Mouse (Mus musculus) fat pad, adult 2 months (tissue): ENCODE results near the gene Tbx3.

Experiments used
- DNase-seq: peaks from one replicate; pipeline ENCODE4 v3.0.0-alpha.2; 2011; ENCODE audit warnings: low read depth, low spot score; ENCODE audit errors: extremely low read depth

The Tbx3 gene

DNA sequence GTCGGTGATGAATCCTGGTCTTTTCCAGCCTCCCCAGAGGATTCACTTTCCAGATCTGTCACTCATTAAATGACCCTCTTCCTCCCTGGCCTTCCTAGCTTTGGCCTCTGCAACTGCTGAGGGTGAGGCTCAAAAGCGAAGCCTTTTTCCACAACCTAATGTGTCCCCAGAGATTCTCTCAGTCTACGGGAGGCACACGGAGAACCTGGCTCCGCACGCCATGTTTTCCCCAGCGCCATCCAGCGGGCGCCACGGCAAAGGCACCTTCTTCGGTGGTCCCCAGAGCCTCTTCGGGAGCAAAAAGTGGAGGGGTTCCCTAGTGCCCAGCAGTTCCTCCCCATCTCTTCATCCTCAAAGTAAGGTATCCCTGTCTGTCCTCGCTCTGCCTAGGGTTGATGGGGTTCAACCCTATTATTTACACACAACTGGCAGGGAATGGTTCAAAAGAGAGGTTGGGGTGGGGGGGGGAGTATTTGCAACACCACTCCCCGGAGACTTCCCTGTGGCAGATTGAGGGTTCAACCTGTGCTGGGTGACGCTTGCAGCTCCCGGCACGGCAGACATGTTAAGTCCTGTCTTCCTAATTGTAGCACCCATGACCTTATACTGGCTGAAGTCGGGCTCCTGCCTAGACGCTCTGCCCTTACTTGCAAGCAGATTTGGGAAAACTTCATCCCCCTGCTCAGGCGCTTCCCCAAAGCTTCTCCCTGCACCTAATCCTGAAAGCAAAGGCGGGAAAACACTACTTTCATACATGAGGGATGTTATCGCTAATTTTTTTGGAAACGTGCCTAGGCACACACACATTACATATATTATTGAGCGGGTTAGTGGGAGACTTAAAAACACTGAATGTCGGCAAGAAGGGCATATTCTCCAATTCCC is 9.7 kb upstream of the Tbx3 start:
- DNase-seq, result no peak

GRCm38 (mm10) chr5:119661474-119661873 is 9.0 kb upstream of the Tbx3 start:
- DNase-seq, result no peak

- DNase-seq, result no peak
Observed at GRCm38 (mm10) chr5:119662326-119662725, 8.1 kb upstream of the Tbx3 start.

DNA sequence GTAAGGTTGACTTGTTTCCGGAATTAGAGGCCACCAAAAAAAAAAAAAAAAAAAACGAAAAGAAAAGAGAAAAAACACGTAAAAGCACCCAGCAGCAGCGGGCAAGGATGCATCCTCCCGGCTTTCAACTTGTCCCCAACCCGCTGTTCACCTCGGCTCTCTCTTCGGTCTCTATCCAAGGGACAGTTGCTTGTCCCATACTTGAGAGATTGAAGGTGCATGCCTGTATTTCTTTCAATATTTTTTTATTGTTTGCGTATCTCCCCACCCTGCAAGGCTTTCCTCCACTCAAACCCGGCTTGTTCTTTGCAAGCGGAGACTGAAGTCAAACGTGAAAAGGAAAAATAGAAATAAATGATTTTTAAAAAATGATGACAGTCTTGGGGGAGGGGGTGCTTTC is 7.7 kb upstream of the Tbx3 start:
- no peak for DNase-seq

DNA sequence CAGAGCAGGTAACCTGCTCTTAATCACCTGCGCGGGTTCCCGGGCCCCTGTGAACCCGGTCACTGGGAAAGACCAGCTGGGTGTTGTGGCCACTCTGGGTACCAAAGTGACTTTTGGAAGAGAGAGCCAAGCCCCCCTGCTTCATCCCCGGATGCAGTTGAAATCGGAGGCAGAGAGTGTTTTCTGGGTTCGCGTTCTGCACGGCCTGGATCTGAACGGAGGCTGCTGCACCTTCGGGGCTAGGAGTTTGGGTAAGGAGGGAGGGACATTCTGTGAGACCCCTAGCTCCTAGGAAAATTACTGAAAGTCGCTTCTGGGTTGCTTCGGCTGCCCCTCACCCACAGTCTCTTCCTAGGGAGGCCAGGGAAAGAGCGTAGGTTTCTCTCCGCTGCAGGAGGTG is 7.2 kb upstream of the Tbx3 start:
- DNase-seq, result no peak

GRCm38 (mm10) chr5:119663747-119664146 is 6.7 kb upstream of the Tbx3 start:
- no peak for DNase-seq

GRCm38 (mm10) chr5:119665739-119666138 is 4.7 kb upstream of the Tbx3 start:
- no peak for DNase-seq

- no peak for DNase-seq
Observed at GRCm38 (mm10) chr5:119667356-119667940, 3.0 kb upstream of the Tbx3 start.

DNA sequence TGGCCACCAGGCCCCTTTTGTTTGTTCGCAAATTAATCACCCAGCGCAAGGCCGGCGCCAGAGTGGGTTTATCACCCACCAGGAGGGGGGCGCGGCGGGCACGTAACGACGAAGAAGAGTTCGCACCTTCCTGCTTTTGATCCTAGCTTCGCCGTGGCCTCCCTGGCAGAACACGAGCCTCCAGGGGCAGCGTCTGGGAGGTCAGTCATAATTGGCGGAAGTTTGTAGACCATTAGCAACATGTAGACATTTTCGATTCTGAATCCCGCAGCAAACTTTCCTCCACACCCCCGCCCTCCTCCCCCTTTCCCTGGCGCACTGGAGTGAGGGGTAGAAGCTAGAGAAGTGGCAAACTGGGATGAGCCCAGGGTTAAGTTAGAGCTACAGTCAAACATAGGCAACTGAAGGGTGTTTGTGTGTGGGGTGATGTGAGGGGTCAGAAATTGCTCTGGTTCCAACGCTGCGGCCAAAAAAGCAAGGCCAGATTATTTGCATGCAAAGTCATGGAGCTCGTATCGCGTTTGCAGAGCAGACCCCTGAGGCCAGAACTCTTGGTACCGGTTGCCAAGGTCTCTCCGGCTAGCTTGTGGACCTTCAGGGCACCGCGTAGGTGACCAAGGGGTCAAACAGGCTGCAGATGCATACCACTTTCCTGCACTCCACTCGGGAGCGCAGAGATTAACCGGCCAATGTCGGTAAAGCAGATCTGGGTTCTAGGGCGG is 2.1 kb upstream of the Tbx3 start:
- no peak for DNase-seq

DNA sequence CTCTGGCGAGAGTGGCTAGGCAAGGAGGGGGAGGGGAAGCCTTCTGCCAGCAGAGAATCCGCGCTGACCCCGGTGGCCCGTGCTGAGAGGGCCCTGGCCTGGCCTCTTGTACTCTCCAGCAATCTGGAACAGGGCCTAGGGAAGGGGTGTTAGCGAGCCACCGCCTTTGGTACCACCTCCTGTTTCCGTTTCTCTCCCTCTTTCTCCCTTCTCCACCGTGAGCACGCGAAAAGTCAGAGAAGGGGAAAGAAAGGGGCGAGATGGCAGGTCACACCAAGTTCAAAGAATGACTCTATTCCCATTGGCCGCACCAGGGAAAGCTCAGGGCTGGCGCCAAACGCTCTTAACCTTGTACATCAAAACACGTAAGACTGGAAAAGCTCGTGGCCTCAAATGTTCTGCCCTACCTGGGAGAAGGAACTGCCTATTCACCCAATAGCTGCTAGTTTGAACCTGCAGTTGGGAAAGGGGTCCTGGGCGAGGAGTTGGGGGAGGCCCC is 1.5 kb upstream of the Tbx3 start:
- no peak for DNase-seq

DNA sequence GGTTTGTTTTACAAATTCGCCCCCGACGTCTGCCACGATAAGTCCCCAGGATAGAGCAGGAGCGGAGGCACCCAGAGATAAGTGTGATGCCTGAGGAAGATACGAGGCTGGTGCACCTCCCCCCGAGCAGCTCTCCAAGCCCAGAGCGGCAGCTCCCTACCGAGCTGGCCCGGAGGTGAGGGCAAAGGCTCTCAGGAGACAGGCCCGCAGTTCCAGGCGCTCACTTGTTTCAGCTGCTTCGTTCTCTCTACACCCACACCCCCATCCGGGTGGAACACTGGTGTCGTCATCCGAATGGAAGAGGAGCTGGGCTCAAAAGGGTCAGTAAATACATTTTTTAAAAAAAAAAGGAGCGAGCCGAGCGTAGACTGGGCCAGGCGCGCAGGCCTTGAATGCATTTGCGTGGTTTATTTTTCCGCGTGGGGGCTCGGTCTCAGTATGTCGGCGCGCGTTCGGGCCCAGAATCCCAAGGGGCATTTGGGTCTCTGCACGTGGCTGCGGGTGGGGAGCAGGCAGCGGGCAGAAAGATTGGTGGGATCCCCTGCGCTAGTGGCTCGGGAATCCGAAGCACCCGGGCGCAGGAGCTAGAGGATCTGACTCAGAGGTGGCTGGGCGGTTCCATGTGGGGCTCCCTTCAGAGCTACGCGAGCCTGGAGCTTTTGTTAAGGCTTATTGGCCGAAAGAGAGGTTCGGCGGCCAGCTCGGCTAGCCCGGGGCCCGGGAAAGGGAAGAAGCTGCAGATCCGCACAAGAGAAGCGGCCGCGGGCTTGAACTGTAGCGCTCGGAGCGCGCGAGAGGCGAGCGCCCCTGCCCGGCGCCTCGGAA is 516 bp upstream of the Tbx3 start:
- DNase-seq, result no peak

DNA sequence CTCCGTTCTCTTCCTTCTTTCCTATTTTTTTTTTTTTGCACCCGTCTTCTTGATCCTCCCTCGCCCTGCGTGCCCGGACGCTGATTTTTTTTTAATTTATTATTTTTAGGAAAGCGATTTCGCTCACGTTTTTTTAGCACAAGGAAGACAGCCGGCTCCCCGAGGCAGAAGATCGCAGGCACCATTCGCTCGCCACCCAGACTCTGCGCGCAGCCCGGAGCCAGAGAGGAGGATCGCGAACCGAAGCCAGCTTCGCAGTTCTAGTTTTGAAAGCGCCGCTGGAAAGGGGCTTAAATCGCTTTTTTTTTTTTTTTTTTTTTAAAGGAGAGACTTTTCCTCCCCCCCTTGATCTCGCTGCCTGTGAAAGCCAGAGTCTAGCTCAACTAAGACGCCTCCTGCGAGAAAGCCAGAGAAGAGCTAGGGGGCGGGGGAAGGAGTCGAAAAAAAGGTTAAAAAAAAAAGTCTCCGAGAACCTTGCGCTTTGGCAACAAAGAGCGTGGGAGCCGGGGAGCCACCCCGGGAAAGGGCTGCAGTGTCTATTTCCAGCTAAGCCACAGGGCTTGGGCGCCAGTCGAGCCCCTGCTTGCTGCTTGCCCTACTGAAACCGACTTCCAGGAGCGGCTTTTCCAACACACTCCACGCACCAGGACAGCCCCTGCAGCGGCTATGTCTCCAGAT is 794 bp downstream of the Tbx3 start:
- no peak for DNase-seq

- DNase-seq, result no peak
Observed at GRCm38 (mm10) chr5:119671965-119672347, 1.5 kb downstream of the Tbx3 start.

DNA sequence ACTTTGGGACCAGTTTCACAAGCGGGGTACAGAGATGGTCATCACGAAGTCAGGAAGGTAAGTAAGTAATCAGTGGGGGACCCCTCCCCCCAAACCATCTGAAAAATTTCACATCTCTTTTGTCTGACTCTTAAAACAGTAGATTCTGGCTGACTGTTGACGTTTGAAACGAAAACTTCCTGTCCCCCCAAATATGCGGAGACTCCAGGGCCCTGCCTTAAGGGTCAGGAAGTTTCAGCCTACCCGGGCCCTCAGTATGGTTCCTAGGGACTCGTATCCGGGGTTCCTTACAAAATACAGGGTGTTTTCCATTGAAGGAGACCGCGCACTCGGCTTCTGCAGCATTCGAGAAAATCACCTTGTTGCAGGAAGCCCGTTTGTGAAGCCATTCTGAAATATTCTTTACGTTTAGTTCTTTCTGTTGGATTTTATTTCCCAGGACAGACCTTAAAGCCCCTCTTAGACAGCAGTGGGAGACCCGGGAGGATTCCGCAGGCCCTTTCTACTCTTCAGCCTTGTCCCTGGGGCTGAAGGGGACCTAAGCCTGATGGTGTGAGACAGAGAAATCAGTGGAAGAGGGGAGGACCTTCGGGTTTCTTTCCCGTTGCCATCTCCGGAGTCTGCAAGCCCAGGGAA is 2.0 kb downstream of the Tbx3 start:
- DNase-seq, result no peak

GRCm38 (mm10) chr5:119672984-119673600 is 2.6 kb downstream of the Tbx3 start:
- no peak for DNase-seq

- DNase-seq, result no peak
Observed at GRCm38 (mm10) chr5:119673716-119674605, 3.5 kb downstream of the Tbx3 start.

DNA sequence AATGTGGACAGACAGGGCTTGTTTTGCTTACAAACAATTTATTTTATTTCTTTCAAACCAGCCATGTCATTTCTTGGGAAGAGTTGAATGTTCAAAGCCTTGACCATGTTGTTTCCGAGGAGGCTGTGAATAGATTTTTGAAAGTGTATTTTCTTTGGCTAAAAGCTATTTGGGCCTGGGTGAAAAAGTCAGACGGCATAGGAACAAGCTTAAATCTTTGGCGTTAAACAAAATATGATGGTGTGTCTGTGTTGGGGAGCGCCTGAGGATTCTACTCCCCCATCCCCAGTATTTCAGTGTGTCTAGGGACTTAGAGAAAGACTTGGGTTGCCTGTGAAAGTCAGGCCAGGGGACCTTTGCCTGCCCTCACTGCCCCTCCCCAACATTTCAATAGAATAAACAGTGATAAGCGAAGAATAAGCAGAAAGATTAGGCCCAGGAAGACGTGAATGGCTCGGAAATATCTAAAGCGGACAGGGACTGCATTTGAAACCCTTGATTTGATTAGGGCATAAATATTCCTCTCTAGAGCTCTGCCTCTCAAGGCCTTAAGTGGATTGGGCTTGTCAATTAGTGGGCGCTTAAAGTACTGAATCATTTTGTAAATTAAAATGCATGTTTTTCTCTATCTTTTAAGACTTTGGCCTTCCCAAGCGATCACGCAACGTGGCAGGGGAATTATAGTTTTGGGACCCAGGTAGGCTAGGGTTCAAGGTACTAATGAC is 4.3 kb downstream of the Tbx3 start:
- DNase-seq, result no peak

DNA sequence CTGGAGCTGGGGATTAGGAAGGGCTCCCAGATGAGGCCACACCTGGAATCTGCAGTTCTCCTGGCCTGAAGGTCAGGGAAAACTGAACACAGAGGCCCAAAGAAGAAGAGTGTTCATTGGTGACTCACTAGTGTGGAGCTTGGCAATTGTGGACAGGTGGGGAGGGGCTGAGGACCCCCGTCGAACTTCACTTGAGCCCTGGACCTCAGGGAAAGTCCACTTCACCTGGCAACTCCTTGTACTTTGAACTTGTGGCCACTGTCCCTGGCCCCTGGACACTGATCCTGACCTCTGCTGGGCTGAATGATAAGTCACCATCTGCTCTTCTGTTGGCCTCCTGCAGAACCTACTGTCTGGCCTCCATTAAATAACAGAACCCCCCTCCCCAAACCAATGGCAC is 5.8 kb downstream of the Tbx3 start:
- no peak for DNase-seq
